Mouse (Mus musculus) liver, embryonic 16.5 days (tissue): ENCODE measurements around the gene Tet2. TPM values are rescaled to one million over a fixed set of nuclear protein-coding genes. Genes with fewer than 3 reads are reported as not detected.

Experiments used
- ATAC-seq: fragments of 200-750 bp; cut with Nextera tagmentation; 2 replicates; pipeline ENCODE4 v1.8.0; 2017; ENCODE audit warnings: low read depth, mild to moderate bottlenecking, moderate number of reproducible peaks, moderate library complexity
- H3K27ac ChIP-seq: fragments of 300-500 bp; sonication (generic); 2 replicates; pipeline ENCODE4 v1.5.1; 2014; ENCODE audit warnings: mild to moderate bottlenecking, low read length
- H3K27me3 ChIP-seq: fragments of 300-500 bp; sonication (generic); 2 replicates; pipeline ENCODE4 v1.6.1; 2014; ENCODE audit warnings: low read depth, low read length, mixed read lengths; ENCODE audit not compliant: control insufficient read depth, insufficient read depth
- H3K36me3 ChIP-seq: fragments of 300-500 bp; sonication (generic); 2 replicates; pipeline ENCODE4 v1.6.1; 2014; ENCODE audit warnings: mild to moderate bottlenecking; ENCODE audit not compliant: control insufficient read depth, insufficient read depth
- H3K4me1 ChIP-seq: fragments of 300-500 bp; sonication (generic); 2 replicates; pipeline ENCODE4 v1.6.1; 2014; ENCODE audit warnings: low read depth, low read length, mixed read lengths; ENCODE audit not compliant: control insufficient read depth
- H3K4me2 ChIP-seq: fragments of 300-500 bp; sonication (generic); 2 replicates; pipeline ENCODE4 v1.6.1; 2014; ENCODE audit warnings: low read depth, low read length, mixed read lengths
- H3K4me3 ChIP-seq: fragments of 300-500 bp; sonication (generic); 2 replicates; pipeline ENCODE4 v1.5.1; 2014; ENCODE audit warnings: low read depth, mild to moderate bottlenecking, low read length
- H3K9ac ChIP-seq: fragments of 300-500 bp; sonication (generic); 2 replicates; pipeline ENCODE4 v1.6.1; 2014; ENCODE audit warnings: low read depth, low read length
- H3K9me3 ChIP-seq: fragments of 300-500 bp; sonication (generic); replicated peaks from 2 replicates; pipeline ENCODE4 v1.6.1; 2016; ENCODE audit warnings: low read length; ENCODE audit not compliant: control insufficient read depth
- WGBS: fragments of 180-500 bp; shearing (Covaris S2); extraction: QIAGEN DNeasy Blood & Tissue Kit; methylation state at CpG from one replicate; pipeline ENCODE4 v1.1.7; 2014; ENCODE audit not compliant: insufficient replicate concordance; 5-methylcytosine and 5-hydroxymethylcytosine counted together
- polyA plus RNA-seq: library from polyadenylated mRNA; unstranded; fragments of >200 nt; fragmentation: Nextera tagmentation; extraction: Ambion mirVana; gene quantifications from 2 replicates; pipeline ENCODE4 v1.2.1, GENCODE M21; 2015

Gene Tet2
- polyA plus RNA-seq, 1 experiment from 2014 or later: 3.0 TPM

- no peaks in the 10 kb centered on the region for H3K27me3 ChIP-seq
- H3K9ac ChIP-seq: no peak overlapping the region
- peaks cover 4% of the 10 kb centered on the region; the same call in 1 of the 2 replicates for H3K36me3 ChIP-seq
- no peak overlapping the region for H3K4me2 ChIP-seq
- WGBS: 70% methylated on average over 6 of the region's 6 CpGs
- H3K4me3 ChIP-seq: no peak overlapping the region
- no peak overlapping the region for H3K27ac ChIP-seq
- H3K9me3 ChIP-seq: no peaks in the 10 kb centered on the region
- ATAC-seq: no peak
- H3K4me1 ChIP-seq: no peaks in the 10 kb centered on the region
Observed at GRCm38 (mm10) chr3:133516137-133516536, 28.8 kb downstream of the Tet2 start.

- no peaks in the 10 kb centered on the region for H3K9me3 ChIP-seq
- ATAC-seq: no peak
- H3K4me1 ChIP-seq: no peaks in the 10 kb centered on the region
- no peak overlapping the region for H3K4me3 ChIP-seq
- peaks cover 4% of the 10 kb centered on the region; the same call in 1 of the 2 replicates for H3K36me3 ChIP-seq
- no peak overlapping the region for H3K4me2 ChIP-seq
- no peaks in the 10 kb centered on the region for H3K27me3 ChIP-seq
- H3K9ac ChIP-seq: no peak overlapping the region
- 65% methylated on average over 8 of the region's 8 CpGs for WGBS
- no peak overlapping the region for H3K27ac ChIP-seq
Observed at GRCm38 (mm10) chr3:133515204-133515969, 29.6 kb downstream of the Tet2 start.

- Histone ChIP-seq H3K4me3 (no peak overlapping the region), H3K9me3 (no peaks in the 10 kb centered on the region), H3K27ac (no peak overlapping the region), H3K36me3 (peaks cover 4% of the 10 kb centered on the region; the same call in 1 of the 2 replicates), H3K4me1 (no peaks in the 10 kb centered on the region), H3K27me3 (no peaks in the 10 kb centered on the region), H3K4me2 (no peak overlapping the region), H3K9ac (no peak overlapping the region)
- no peak for ATAC-seq
- 78% methylated on average over 12 of the region's 12 CpGs for WGBS
Observed at GRCm38 (mm10) chr3:133514290-133514689, 30.6 kb downstream of the Tet2 start.

GRCm38 (mm10) chr3:133513475-133513874 is 31.5 kb downstream of the Tet2 start:
- no peaks in the 10 kb centered on the region for H3K9me3 ChIP-seq
- no peak overlapping the region for H3K27ac ChIP-seq
- H3K4me2 ChIP-seq: no peak overlapping the region
- no peak overlapping the region for H3K9ac ChIP-seq
- peaks cover 4% of the 10 kb centered on the region; the same call in 1 of the 2 replicates for H3K36me3 ChIP-seq
- no peaks in the 10 kb centered on the region for H3K4me1 ChIP-seq
- ATAC-seq: no peak
- WGBS: 76% methylated on average over 7 of the region's 7 CpGs
- H3K4me3 ChIP-seq: no peak overlapping the region
- no peaks in the 10 kb centered on the region for H3K27me3 ChIP-seq

GRCm38 (mm10) chr3:133510368-133510767 is 34.6 kb downstream of the Tet2 start:
- no peak overlapping the region for H3K27ac ChIP-seq
- H3K4me3 ChIP-seq: no peak overlapping the region
- H3K4me2 ChIP-seq: no peak overlapping the region
- no peaks in the 10 kb centered on the region for H3K9me3 ChIP-seq
- no peaks in the 10 kb centered on the region for H3K4me1 ChIP-seq
- H3K36me3 ChIP-seq: peaks cover 4% of the 10 kb centered on the region; the same call in 1 of the 2 replicates
- 64% methylated on average over 4 of the region's 4 CpGs for WGBS
- no peaks in the 10 kb centered on the region for H3K27me3 ChIP-seq
- H3K9ac ChIP-seq: no peak overlapping the region
- ATAC-seq: no peak

- Histone ChIP-seq H3K4me2 (no peak overlapping the region), H3K9me3 (no peaks in the 10 kb centered on the region), H3K27me3 (no peaks in the 10 kb centered on the region), H3K9ac (no peak overlapping the region), H3K4me1 (no peaks in the 10 kb centered on the region), H3K4me3 (no peak overlapping the region), H3K36me3 (peaks cover 4% of the 10 kb centered on the region; the same call in 1 of the 2 replicates), H3K27ac (no peak overlapping the region)
- no peak for ATAC-seq
- 78% methylated on average over 2 of the region's 2 CpGs for WGBS
Observed at GRCm38 (mm10) chr3:133509796-133510195, 35.1 kb downstream of the Tet2 start.

- H3K4me3 ChIP-seq: no peak overlapping the region
- H3K36me3 ChIP-seq: peaks cover 4% of the 10 kb centered on the region; the same call in 1 of the 2 replicates
- H3K27me3 ChIP-seq: no peaks in the 10 kb centered on the region
- no peaks in the 10 kb centered on the region for H3K9me3 ChIP-seq
- no peak overlapping the region for H3K9ac ChIP-seq
- ATAC-seq: no peak
- H3K4me1 ChIP-seq: no peaks in the 10 kb centered on the region
- H3K4me2 ChIP-seq: no peak overlapping the region
- H3K27ac ChIP-seq: no peak overlapping the region
- 70% methylated on average over 3 of the region's 3 CpGs for WGBS
Observed at GRCm38 (mm10) chr3:133508881-133509280, 36.1 kb downstream of the Tet2 start.

GRCm38 (mm10) chr3:133506289-133506954 is 38.5 kb downstream of the Tet2 start:
- 64% methylated on average over 9 of the region's 9 CpGs for WGBS
- no peak for ATAC-seq
- no peaks in the 10 kb centered on the region for H3K36me3 ChIP-seq
- no peaks in the 10 kb centered on the region for H3K9me3 ChIP-seq
- H3K4me3 ChIP-seq: no peak overlapping the region
- no peaks in the 10 kb centered on the region for H3K4me1 ChIP-seq
- no peak overlapping the region for H3K9ac ChIP-seq
- H3K4me2 ChIP-seq: no peak overlapping the region
- H3K27me3 ChIP-seq: no peaks in the 10 kb centered on the region
- H3K27ac ChIP-seq: no peak overlapping the region

GRCm38 (mm10) chr3:133496953-133497352 is 48.0 kb downstream of the Tet2 start:
- no peaks in the 10 kb centered on the region for H3K9me3 ChIP-seq
- H3K9ac ChIP-seq: no peak overlapping the region
- H3K4me3 ChIP-seq: no peak overlapping the region
- WGBS: 80% methylated on average over 7 of the region's 7 CpGs
- H3K27ac ChIP-seq: no peak overlapping the region
- H3K4me2 ChIP-seq: no peak overlapping the region
- H3K4me1 ChIP-seq: no peaks in the 10 kb centered on the region
- ATAC-seq: no peak
- no peaks in the 10 kb centered on the region for H3K27me3 ChIP-seq
- no peaks in the 10 kb centered on the region for H3K36me3 ChIP-seq
